Mouse (Mus musculus): ENCODE data around the gene Pcgf1. TPM values are rescaled to one million over a fixed set of nuclear protein-coding genes. Genes with fewer than 3 reads are reported as not detected.
A peak's percentile ranks its signal among the peaks of the same experiment; 100 is the strongest.

Gene Pcgf1
- polyA plus RNA-seq, 1 experiment from 2014 or later = 29.9 TPM

GRCm38 (mm10) chr6:83034463-83035055, 43.1 kb upstream of the Pcgf1 start:
- DNase-seq (no peak), ATAC-seq (ENCODE audit: insufficient read depth) (peak; percentile 0; the same call in 1 of the 2 replicates)
- Histone ChIP-seq H3K36me3 (ENCODE audit: insufficient read depth) (no peaks in the 10 kb centered on the region), H3K9me3 (ENCODE audit: low read depth, low read length) (no peaks in the 10 kb centered on the region), H3K27me3 (ENCODE audit: insufficient read depth, low read length) (no peaks in the 10 kb centered on the region), H3K9ac (peak overlapping the region; percentile 66), H3K4me3 (ENCODE audit: low read depth, low read length) (peak overlapping the region; percentile 55), H3K4me1 (ENCODE audit: insufficient read depth) (0 out of 2 replicates have a peak, but pooled peaks cover 9% of the 10 kb centered on the region), H3K4me2 (peak overlapping the region; percentile 78), H3K27ac (ENCODE audit: low read depth) (peak overlapping the region; percentile 93; the same call in 1 of the 2 replicates)
- 17% methylated on average over 5 of the region's 5 CpGs for WGBS
- TF ChIP-seq CTCF (IDR thresholded peaks at IDR 0.05; ENCODE audit: low read depth) = no peak

GRCm38 (mm10) chr6:83037188-83037587, 40.5 kb upstream of the Pcgf1 start:
- H3K4me2 ChIP-seq = 0 out of 2 replicates have a peak overlapping the region, but pooled peaks have one; percentile 5

DNA sequence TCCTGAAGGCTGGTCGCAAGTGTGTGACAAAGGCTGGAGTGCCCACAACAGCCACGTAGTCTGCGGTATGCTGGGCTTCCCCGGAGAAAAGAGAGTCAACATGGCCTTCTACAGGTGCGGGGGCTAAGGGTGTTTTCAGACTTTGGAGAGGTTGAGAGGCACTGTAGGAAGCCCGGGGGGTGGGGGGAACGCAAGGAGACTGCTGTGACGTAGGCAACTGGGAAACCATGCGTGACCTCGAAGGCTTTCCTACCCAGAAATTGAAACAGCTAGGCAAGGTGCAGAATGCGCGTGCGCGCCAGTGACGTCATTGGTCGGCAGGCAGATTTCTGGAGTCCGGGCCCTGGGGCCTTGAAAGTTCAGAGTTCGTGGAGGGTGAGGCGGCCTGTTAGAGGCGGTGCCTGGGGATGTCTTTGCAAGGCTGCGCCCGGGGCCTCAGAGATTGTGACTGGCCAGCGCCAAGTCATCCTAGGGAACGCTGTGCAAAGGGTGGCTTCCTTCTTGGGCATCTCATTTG, 39.1 kb upstream of the Pcgf1 start:
- no peaks in the 10 kb centered on the region for H3K9me3 ChIP-seq (ENCODE audit: low read depth, low read length)
- TF ChIP-seq CTCF (IDR thresholded peaks at IDR 0.05; ENCODE audit: low read depth) = no peak
- H3K4me1 ChIP-seq (ENCODE audit: insufficient read depth) = 0 out of 2 replicates have a peak, but pooled peaks cover 7% of the 10 kb centered on the region
- H3K4me2 ChIP-seq = peak overlapping the region; percentile 56
- H3K36me3 ChIP-seq (ENCODE audit: insufficient read depth) = 0 out of 2 replicates have a peak, but pooled peaks cover 8% of the 10 kb centered on the region
- 0 out of 2 replicates have a peak overlapping the region, but pooled peaks have one; percentile 17 for H3K9ac ChIP-seq
- peak; percentile 85 for DNase-seq
- peak; percentile 7; the same call in 1 of the 2 replicates for ATAC-seq (ENCODE audit: insufficient read depth)
- peak overlapping the region; percentile 20 for H3K4me3 ChIP-seq (ENCODE audit: low read depth, low read length)
- H3K27ac ChIP-seq (ENCODE audit: low read depth) = no peak overlapping the region
- H3K27me3 ChIP-seq (ENCODE audit: insufficient read depth, low read length) = no peaks in the 10 kb centered on the region
- 16% methylated on average over 24 of the region's 24 CpGs for WGBS

More at GRCm38 (mm10) chr6:83037188-83037587, 40.5 kb upstream of the Pcgf1 start:
- no peak overlapping the region for H3K9ac ChIP-seq
- no peak for ATAC-seq (ENCODE audit: insufficient read depth)
- H3K4me1 ChIP-seq (ENCODE audit: insufficient read depth) = 0 out of 2 replicates have a peak, but pooled peaks cover 7% of the 10 kb centered on the region
- H3K36me3 ChIP-seq (ENCODE audit: insufficient read depth) = 0 out of 2 replicates have a peak, but pooled peaks cover 8% of the 10 kb centered on the region
- H3K27me3 ChIP-seq (ENCODE audit: insufficient read depth, low read length) = no peaks in the 10 kb centered on the region
- peak; percentile 53 for DNase-seq
- H3K27ac ChIP-seq (ENCODE audit: low read depth) = no peak overlapping the region
- no peak overlapping the region for H3K4me3 ChIP-seq (ENCODE audit: low read depth, low read length)
- no peaks in the 10 kb centered on the region for H3K9me3 ChIP-seq (ENCODE audit: low read depth, low read length)
- 36% methylated on average over 8 of the region's 8 CpGs for WGBS
- TF ChIP-seq CTCF (IDR thresholded peaks at IDR 0.05; ENCODE audit: low read depth) = no peak

GRCm38 (mm10) chr6:83040601-83041000, 37.1 kb upstream of the Pcgf1 start:
- H3K9me3 ChIP-seq (ENCODE audit: low read depth, low read length) = no peaks in the 10 kb centered on the region
- H3K36me3 ChIP-seq (ENCODE audit: insufficient read depth) = 0 out of 2 replicates have a peak, but pooled peaks cover 8% of the 10 kb centered on the region
- H3K4me2 ChIP-seq = no peak overlapping the region
- 0 out of 2 replicates have a peak, but pooled peaks cover 2% of the 10 kb centered on the region for H3K4me1 ChIP-seq (ENCODE audit: insufficient read depth)
- no peak overlapping the region for H3K9ac ChIP-seq
- no peak for DNase-seq
- H3K4me3 ChIP-seq (ENCODE audit: low read depth, low read length) = no peak overlapping the region
- TF ChIP-seq CTCF (IDR thresholded peaks at IDR 0.05; ENCODE audit: low read depth) = no peak
- H3K27me3 ChIP-seq (ENCODE audit: insufficient read depth, low read length) = no peaks in the 10 kb centered on the region
- H3K27ac ChIP-seq (ENCODE audit: low read depth) = no peak overlapping the region
- WGBS = 74% methylated on average over 5 of the region's 5 CpGs
- no peak for ATAC-seq (ENCODE audit: insufficient read depth)

DNA sequence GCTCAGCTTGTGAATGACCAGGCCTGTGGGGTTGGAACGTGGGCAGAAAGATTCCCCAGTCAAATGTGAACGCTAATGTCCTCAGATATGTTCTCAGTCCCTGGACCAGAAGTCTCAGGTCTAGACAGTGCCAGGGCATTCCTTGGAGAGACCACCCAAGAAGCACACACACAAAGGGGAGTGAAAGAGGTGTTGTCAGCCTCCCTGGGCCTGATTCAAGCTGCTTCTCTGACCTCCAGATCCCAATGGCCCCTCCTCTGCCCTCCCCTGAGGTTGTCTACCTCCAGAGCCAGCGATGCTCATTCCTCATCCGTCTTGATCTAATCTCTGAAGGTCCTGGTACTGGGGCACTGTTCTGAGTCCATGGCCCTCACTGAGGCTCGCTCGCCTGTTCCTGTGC, 34.1 kb upstream of the Pcgf1 start:
- DNase-seq (no peak), ATAC-seq (ENCODE audit: insufficient read depth) (no peak)
- 46% methylated on average over 6 of the region's 6 CpGs for WGBS
- no peak overlapping the region for H3K4me2 ChIP-seq
- H3K27ac ChIP-seq (ENCODE audit: low read depth) = peak overlapping the region; percentile 24; the same call in 1 of the 2 replicates
- TF ChIP-seq CTCF (IDR thresholded peaks at IDR 0.05; ENCODE audit: low read depth) = no peak
- H3K4me1 ChIP-seq (ENCODE audit: insufficient read depth) = no peaks in the 10 kb centered on the region
- H3K9ac ChIP-seq = no peak overlapping the region
- 0 out of 2 replicates have a peak, but pooled peaks cover 8% of the 10 kb centered on the region for H3K36me3 ChIP-seq (ENCODE audit: insufficient read depth)
- H3K27me3 ChIP-seq (ENCODE audit: insufficient read depth, low read length) = no peaks in the 10 kb centered on the region
- H3K9me3 ChIP-seq (ENCODE audit: low read depth, low read length) = no peaks in the 10 kb centered on the region
- no peak overlapping the region for H3K4me3 ChIP-seq (ENCODE audit: low read depth, low read length)

DNA sequence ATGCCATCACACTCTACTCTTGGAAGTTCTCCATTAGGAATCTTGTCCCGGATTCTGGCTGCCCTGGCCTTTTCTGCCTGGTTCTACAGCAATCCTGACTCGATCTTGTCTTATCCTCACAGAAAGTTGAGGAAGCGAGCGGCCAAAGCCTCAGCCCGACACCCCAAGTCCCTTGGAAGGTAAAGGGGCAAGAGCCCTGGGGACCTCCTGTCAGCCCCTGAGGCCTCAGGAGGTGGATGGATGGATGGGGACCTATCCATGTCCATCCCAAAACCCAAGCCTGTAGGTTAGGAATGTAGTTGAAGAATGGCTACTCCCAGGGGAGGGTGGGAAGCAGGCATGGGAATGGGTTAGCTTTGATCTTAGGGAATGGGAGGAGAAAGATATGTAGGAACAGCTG, 33.7 kb upstream of the Pcgf1 start:
- Histone ChIP-seq H3K9me3 (ENCODE audit: low read depth, low read length) (no peaks in the 10 kb centered on the region), H3K9ac (no peak overlapping the region)
- WGBS = 82% methylated on average over 5 of the region's 5 CpGs

DNA sequence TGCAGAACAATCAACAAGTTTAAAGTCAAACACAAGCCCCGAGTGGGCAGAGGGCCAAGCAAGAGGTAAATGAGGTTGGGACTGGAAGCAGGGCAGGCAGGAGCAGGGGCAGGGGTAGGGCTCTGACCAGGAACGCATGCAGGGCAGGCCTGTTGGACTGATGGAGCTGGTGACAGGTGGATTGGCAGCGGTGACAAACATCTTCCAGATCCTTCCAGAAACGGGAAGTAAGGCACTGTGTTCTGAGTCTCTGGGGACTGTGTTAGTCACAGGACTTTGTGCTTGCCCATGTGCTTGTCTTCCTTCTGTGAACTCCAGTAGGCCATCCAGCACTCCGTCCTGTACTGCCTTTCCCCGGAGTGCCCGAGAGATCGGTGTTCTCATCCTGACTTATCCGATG, 32.9 kb upstream of the Pcgf1 start:
- ATAC-seq (ENCODE audit: insufficient read depth) (no peak), DNase-seq (no peak)
- H3K36me3 ChIP-seq (ENCODE audit: insufficient read depth) = peaks cover 9% of the 10 kb centered on the region; the same call in 1 of the 2 replicates
- H3K9me3 ChIP-seq (ENCODE audit: low read depth, low read length) = no peaks in the 10 kb centered on the region
- no peaks in the 10 kb centered on the region for H3K4me1 ChIP-seq (ENCODE audit: insufficient read depth)
- H3K4me3 ChIP-seq (ENCODE audit: low read depth, low read length) = no peak overlapping the region
- no peak overlapping the region for H3K9ac ChIP-seq
- no peak overlapping the region for H3K27ac ChIP-seq (ENCODE audit: low read depth)
- H3K4me2 ChIP-seq = no peak overlapping the region
- WGBS = 69% methylated on average over 9 of the region's 9 CpGs
- H3K27me3 ChIP-seq (ENCODE audit: insufficient read depth, low read length) = no peaks in the 10 kb centered on the region
- TF ChIP-seq CTCF (IDR thresholded peaks at IDR 0.05; ENCODE audit: low read depth) = no peak

More for the DNA sequence above, 33.7 kb upstream of the Pcgf1 start:
- Histone ChIP-seq H3K4me1 (ENCODE audit: insufficient read depth) (no peaks in the 10 kb centered on the region), H3K36me3 (ENCODE audit: insufficient read depth) (0 out of 2 replicates have a peak, but pooled peaks cover 8% of the 10 kb centered on the region), H3K4me3 (ENCODE audit: low read depth, low read length) (no peak overlapping the region), H3K27me3 (ENCODE audit: insufficient read depth, low read length) (no peaks in the 10 kb centered on the region), H3K27ac (ENCODE audit: low read depth) (peak overlapping the region; percentile 24; the same call in 1 of the 2 replicates), H3K4me2 (no peak overlapping the region)
- TF ChIP-seq CTCF (IDR thresholded peaks at IDR 0.05; ENCODE audit: low read depth) = no peak
- no peak for DNase-seq
- ATAC-seq (ENCODE audit: insufficient read depth) = no peak

Measured in lung, embryonic 14.5 days (tissue).